Mouse (Mus musculus): ENCODE measurements around the gene Nfyb. TPM values are rescaled to one million over a fixed set of nuclear protein-coding genes. Genes with fewer than 3 reads are reported as not detected.

Gene Nfyb
- polyA plus RNA-seq (2012; rRNA removed), result 21.4 and 26.7 TPM in 2 replicates

GRCm38 (mm10) chr10:82763840-82764631 is at the start of gene Nfyb:
Gene Nfyb (minus strand): TSS chr10:82764144.
- H3K27ac ChIP-seq (ENCODE audit: control insufficient read depth, insufficient read depth, low read length), result peak within 1 kb of the TSS; percentile 58
- H3K36me3 ChIP-seq (ENCODE audit: control insufficient read depth, insufficient read depth, low read length), result peaks cover 8% of the 10 kb centered on the region; the same call in 1 of the 2 replicates
- peaks cover 9% of the 10 kb centered on the region; the same call in 1 of the 2 replicates for H3K4me1 ChIP-seq (replicated peaks; ENCODE audit: control insufficient read depth, insufficient read depth, low read length)
- peak; percentile 93 for TF ChIP-seq POLR2A (IDR thresholded peaks at IDR 0.05; ENCODE audit: control insufficient read depth, extremely low read depth, insufficient read depth, low read length, poor library complexity)
- no peak for TF ChIP-seq CTCF (IDR thresholded peaks at IDR 0.05; ENCODE audit: borderline replicate concordance, control insufficient read depth, extremely low read depth, insufficient read depth, low read length, poor library complexity)
- H3K27me3 ChIP-seq (ENCODE audit: control insufficient read depth, insufficient read depth, low read length), result no peaks in the 10 kb centered on the region
- 1% methylated on average over 68 of the region's 68 CpGs for WGBS
- peak within 1 kb of the TSS; percentile 49 for H3K4me3 ChIP-seq (ENCODE audit: control insufficient read depth, insufficient read depth, low read length)
- peak; percentile 96 for DNase-seq

GRCm38 (mm10) chr10:82811855-82812431 is 48.0 kb upstream of the Nfyb start:
- Histone ChIP-seq H3K27me3 (ENCODE audit: control insufficient read depth, insufficient read depth, low read length) (no peaks in the 10 kb centered on the region), H3K4me3 (ENCODE audit: control insufficient read depth, insufficient read depth, low read length) (peak overlapping the region; percentile 46), H3K27ac (ENCODE audit: control insufficient read depth, insufficient read depth, low read length) (no peak overlapping the region), H3K4me1 (replicated peaks; ENCODE audit: control insufficient read depth, insufficient read depth, low read length) (peaks cover 6% of the 10 kb centered on the region), H3K36me3 (ENCODE audit: control insufficient read depth, insufficient read depth, low read length) (no peaks in the 10 kb centered on the region)
- 11% methylated on average over 48 of the region's 52 CpGs for WGBS
- TF ChIP-seq CTCF (IDR thresholded peaks at IDR 0.05; ENCODE audit: borderline replicate concordance, control insufficient read depth, extremely low read depth, insufficient read depth, low read length, poor library complexity), result peak; percentile 93
- no peak for TF ChIP-seq POLR2A (IDR thresholded peaks at IDR 0.05; ENCODE audit: control insufficient read depth, extremely low read depth, insufficient read depth, low read length, poor library complexity)
- DNase-seq, result peak; percentile 84

GRCm38 (mm10) chr10:82809352-82809751 is 45.4 kb upstream of the Nfyb start:
- H3K27me3 ChIP-seq (ENCODE audit: control insufficient read depth, insufficient read depth, low read length), result no peaks in the 10 kb centered on the region
- 82% methylated on average over 3 of the region's 3 CpGs for WGBS

GRCm38 (mm10) chr10:82808891-82809290 is 44.9 kb upstream of the Nfyb start:
- TF ChIP-seq POLR2A (IDR thresholded peaks at IDR 0.05; ENCODE audit: control insufficient read depth, extremely low read depth, insufficient read depth, low read length, poor library complexity) (no peak), CTCF (IDR thresholded peaks at IDR 0.05; ENCODE audit: borderline replicate concordance, control insufficient read depth, extremely low read depth, insufficient read depth, low read length, poor library complexity) (no peak)
- no peaks in the 10 kb centered on the region for H3K27me3 ChIP-seq (ENCODE audit: control insufficient read depth, insufficient read depth, low read length)
- no peaks in the 10 kb centered on the region for H3K36me3 ChIP-seq (ENCODE audit: control insufficient read depth, insufficient read depth, low read length)
- DNase-seq, result no peak
- H3K4me3 ChIP-seq (ENCODE audit: control insufficient read depth, insufficient read depth, low read length), result no peak overlapping the region
- H3K27ac ChIP-seq (ENCODE audit: control insufficient read depth, insufficient read depth, low read length), result no peak overlapping the region
- 95% methylated on average over 8 of the region's 8 CpGs for WGBS
- no peaks in the 10 kb centered on the region; the same call in 1 of the 2 replicates for H3K4me1 ChIP-seq (replicated peaks; ENCODE audit: control insufficient read depth, insufficient read depth, low read length)

More at GRCm38 (mm10) chr10:82809352-82809751, 45.4 kb upstream of the Nfyb start:
- Histone ChIP-seq H3K4me3 (ENCODE audit: control insufficient read depth, insufficient read depth, low read length) (no peak overlapping the region), H3K4me1 (replicated peaks; ENCODE audit: control insufficient read depth, insufficient read depth, low read length) (peaks cover 1% of the 10 kb centered on the region), H3K27ac (ENCODE audit: control insufficient read depth, insufficient read depth, low read length) (no peak overlapping the region), H3K36me3 (ENCODE audit: control insufficient read depth, insufficient read depth, low read length) (no peaks in the 10 kb centered on the region)
- no peak for DNase-seq
- TF ChIP-seq POLR2A (IDR thresholded peaks at IDR 0.05; ENCODE audit: control insufficient read depth, extremely low read depth, insufficient read depth, low read length, poor library complexity), result no peak
- no peak for TF ChIP-seq CTCF (IDR thresholded peaks at IDR 0.05; ENCODE audit: borderline replicate concordance, control insufficient read depth, extremely low read depth, insufficient read depth, low read length, poor library complexity)

GRCm38 (mm10) chr10:82808155-82808554 is 44.2 kb upstream of the Nfyb start:
- no peaks in the 10 kb centered on the region for H3K27me3 ChIP-seq (ENCODE audit: control insufficient read depth, insufficient read depth, low read length)
- no peaks in the 10 kb centered on the region; the same call in 1 of the 2 replicates for H3K4me1 ChIP-seq (replicated peaks; ENCODE audit: control insufficient read depth, insufficient read depth, low read length)
- H3K36me3 ChIP-seq (ENCODE audit: control insufficient read depth, insufficient read depth, low read length), result no peaks in the 10 kb centered on the region
- no peak for DNase-seq
- H3K4me3 ChIP-seq (ENCODE audit: control insufficient read depth, insufficient read depth, low read length), result no peak overlapping the region
- no peak overlapping the region for H3K27ac ChIP-seq (ENCODE audit: control insufficient read depth, insufficient read depth, low read length)
- TF ChIP-seq CTCF (IDR thresholded peaks at IDR 0.05; ENCODE audit: borderline replicate concordance, control insufficient read depth, extremely low read depth, insufficient read depth, low read length, poor library complexity) (no peak), POLR2A (IDR thresholded peaks at IDR 0.05; ENCODE audit: control insufficient read depth, extremely low read depth, insufficient read depth, low read length, poor library complexity) (no peak)
- 55% methylated on average over 6 of the region's 6 CpGs for WGBS

- Histone ChIP-seq H3K4me3 (ENCODE audit: control insufficient read depth, insufficient read depth, low read length) (no peak overlapping the region), H3K27ac (ENCODE audit: control insufficient read depth, insufficient read depth, low read length) (no peak overlapping the region), H3K36me3 (ENCODE audit: control insufficient read depth, insufficient read depth, low read length) (no peaks in the 10 kb centered on the region), H3K4me1 (replicated peaks; ENCODE audit: control insufficient read depth, insufficient read depth, low read length) (no peaks in the 10 kb centered on the region; the same call in 1 of the 2 replicates), H3K27me3 (ENCODE audit: control insufficient read depth, insufficient read depth, low read length) (no peaks in the 10 kb centered on the region)
- no peak for TF ChIP-seq POLR2A (IDR thresholded peaks at IDR 0.05; ENCODE audit: control insufficient read depth, extremely low read depth, insufficient read depth, low read length, poor library complexity)
- no peak for TF ChIP-seq CTCF (IDR thresholded peaks at IDR 0.05; ENCODE audit: borderline replicate concordance, control insufficient read depth, extremely low read depth, insufficient read depth, low read length, poor library complexity)
- 90% methylated on average over 7 of the region's 7 CpGs for WGBS
- DNase-seq, result no peak
Measured at GRCm38 (mm10) chr10:82807238-82807637, 43.3 kb upstream of the Nfyb start.
